Mouse (Mus musculus) embryonic fibroblast, embryonic 13.5 days (primary cell): Measurements from ENCODE around the gene Ddx54.

Experiments
- CTCF ChIP-seq: IDR thresholded peaks from 2 replicates; pipeline ENCODE4 v1.5.1; 2011; ENCODE audit warnings: mild to moderate bottlenecking, control low read depth, low read length, moderate library complexity, borderline replicate concordance; ENCODE audit not compliant: insufficient read depth
- POLR2A ChIP-seq: IDR thresholded peaks from 2 replicates; pipeline ENCODE4 v1.6.1; 2011; ENCODE audit warnings: low read depth, mild to moderate bottlenecking, control low read depth, low read length, moderate library complexity

DNA sequence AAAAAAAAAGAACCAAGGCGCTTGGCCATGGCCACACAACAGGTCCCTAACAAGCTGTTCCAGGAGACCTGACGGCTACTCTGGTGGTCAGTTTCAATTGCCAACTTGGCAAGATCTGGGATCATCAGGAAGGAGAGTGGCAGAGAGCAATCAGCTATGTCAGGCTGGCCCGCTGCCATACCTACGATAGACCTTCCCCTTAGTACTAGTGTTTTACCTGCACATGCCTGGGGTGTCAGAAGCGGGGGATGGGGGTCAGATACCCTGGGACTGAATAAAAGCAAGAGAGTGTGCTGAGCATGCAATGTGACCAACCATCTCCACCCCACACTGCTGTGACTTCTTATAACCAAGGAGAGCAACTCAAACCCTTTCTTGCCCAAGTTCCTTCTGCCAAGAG, 1.6 kb upstream of the Ddx54 start:
- no peak for TF ChIP-seq POLR2A
- no peak for TF ChIP-seq CTCF
